Mouse (Mus musculus) heart, postnatal 25 days (tissue): Measurements from ENCODE around the gene Ksr2. TPM values are rescaled to one million over a fixed set of nuclear protein-coding genes. Genes with fewer than 3 reads are reported as not detected.

Experiments
- DNase-seq: peaks from one replicate; pipeline ENCODE4 v3.0.0; 2022; ENCODE audit warnings: low spot score
- intact Hi-C: fragments of 180-260 bp; cut with DNase I; formaldehyde crosslinking; loops from one replicate; pipeline ENCODE4 v1.15.1; 2025
- total RNA-seq, 2 experiments: library from RNA; stranded (reverse); gene quantifications; 2 replicates each; pipeline ENCODE4 v1.2.3; 2021

The Ksr2 gene
- total RNA-seq, 2 experiments from 2014 or later = not detected

GRCm38 (mm10) chr5:117726548-117726947, 312.7 kb downstream of the Ksr2 start:
- intact Hi-C loops = no loop called here

GRCm38 (mm10) chr5:117727138-117727537, 313.3 kb downstream of the Ksr2 start:
- intact Hi-C loops = no loop called here
- DNase-seq = no peak

More at GRCm38 (mm10) chr5:117726548-117726947, 312.7 kb downstream of the Ksr2 start:
- DNase-seq = no peak

GRCm38 (mm10) chr5:117731311-117731710, 317.5 kb downstream of the Ksr2 start:
- no peak for DNase-seq
- intact Hi-C loops = no loop called here

- no peak for DNase-seq
Measured at GRCm38 (mm10) chr5:117744654-117745178, 330.9 kb downstream of the Ksr2 start.

GRCm38 (mm10) chr5:117749353-117749752, 335.6 kb downstream of the Ksr2 start:
- intact Hi-C loops = no loop called here
- no peak for DNase-seq

More at GRCm38 (mm10) chr5:117744654-117745178, 330.9 kb downstream of the Ksr2 start:
- intact Hi-C loops = no loop called here

GRCm38 (mm10) chr5:117757696-117758482, 344.1 kb downstream of the Ksr2 start:
- intact Hi-C loops = no loop called here
- no peak for DNase-seq

GRCm38 (mm10) chr5:117761181-117761832, 347.5 kb downstream of the Ksr2 start:
- no peak for DNase-seq
- intact Hi-C loops = no loop called here

GRCm38 (mm10) chr5:117764496-117764895, 350.7 kb downstream of the Ksr2 start:
- no peak for DNase-seq
- intact Hi-C loops = no loop called here

- intact Hi-C loops = no loop called here
- DNase-seq = peak; percentile 4
Measured at GRCm38 (mm10) chr5:117779175-117779574, 365.4 kb downstream of the Ksr2 start.

- intact Hi-C loops = no loop called here
- no peak for DNase-seq
Measured at GRCm38 (mm10) chr5:117780681-117781080, 366.9 kb downstream of the Ksr2 start, which contains the start of gene Nos1. Nos1 (plus strand) TSS chr5:117781032.

GRCm38 (mm10) chr5:117781178-117781577, 367.4 kb downstream of the Ksr2 start:
- DNase-seq = no peak
- intact Hi-C loops = no loop called here

GRCm38 (mm10) chr5:117790071-117790470, 376.3 kb downstream of the Ksr2 start:
- no peak for DNase-seq
- intact Hi-C loops = no loop called here

GRCm38 (mm10) chr5:117791875-117792274, 378.1 kb downstream of the Ksr2 start:
- intact Hi-C loops = no loop called here

GRCm38 (mm10) chr5:117800849-117801248, 387.0 kb downstream of the Ksr2 start:
- no peak for DNase-seq
- intact Hi-C loops = loop anchor here (5.0 kb wide), 1 partner anchor 89 kb away; no protein-coding TSS in a partner anchor

More at GRCm38 (mm10) chr5:117791875-117792274, 378.1 kb downstream of the Ksr2 start:
- DNase-seq = no peak

- no peak for DNase-seq
- intact Hi-C loops = loop anchor here (5.0 kb wide), 1 partner anchor 90 kb away; no protein-coding TSS in a partner anchor
Measured at GRCm38 (mm10) chr5:117802071-117802521, 388.3 kb downstream of the Ksr2 start.

GRCm38 (mm10) chr5:117803551-117803950, 389.8 kb downstream of the Ksr2 start:
- DNase-seq = no peak
- intact Hi-C loops = loop anchor here (5.0 kb wide), 1 partner anchor 91 kb away; no protein-coding TSS in a partner anchor

GRCm38 (mm10) chr5:117810930-117811329, 397.1 kb downstream of the Ksr2 start:
- intact Hi-C loops = no loop called here
- no peak for DNase-seq

- DNase-seq = no peak
- intact Hi-C loops = no loop called here
Measured at GRCm38 (mm10) chr5:117818800-117819199, 405.0 kb downstream of the Ksr2 start.

GRCm38 (mm10) chr5:117820445-117820844, 406.6 kb downstream of the Ksr2 start:
- intact Hi-C loops = no loop called here
- DNase-seq = no peak

- DNase-seq = no peak
- intact Hi-C loops = no loop called here
Measured at GRCm38 (mm10) chr5:117823811-117824210, 410.0 kb downstream of the Ksr2 start.

GRCm38 (mm10) chr5:117824486-117824885, 410.7 kb downstream of the Ksr2 start:
- intact Hi-C loops = no loop called here
- DNase-seq = no peak
